Mouse (Mus musculus) lung, embryonic 16.5 days (tissue): Measurements from ENCODE around the gene Rbbp6. TPM values are rescaled to one million over a fixed set of nuclear protein-coding genes. Genes with fewer than 3 reads are reported as not detected.
A peak's percentile ranks its signal among the peaks of the same experiment; 100 is the strongest.

Source experiments
- ATAC-seq: fragments of 200-750 bp; cut with Nextera tagmentation; 2 replicates; pipeline ENCODE4 v1.8.0; 2017; ENCODE audit warnings: low read depth, mild to moderate bottlenecking, moderate library complexity
- H3K27ac ChIP-seq: fragments of 300-500 bp; sonication (generic); 2 replicates; pipeline ENCODE4 v1.5.1; 2014; ENCODE audit warnings: mild to moderate bottlenecking, control low read depth, low read length
- H3K27me3 ChIP-seq: fragments of 300-500 bp; sonication (generic); 2 replicates; pipeline ENCODE4 v1.6.1; 2014; ENCODE audit warnings: low read depth, low read length, mixed read lengths; ENCODE audit not compliant: control insufficient read depth, insufficient read depth
- H3K36me3 ChIP-seq: fragments of 300-500 bp; sonication (generic); 2 replicates; pipeline ENCODE4 v1.6.1; 2014; ENCODE audit warnings: low read length; ENCODE audit not compliant: control insufficient read depth, insufficient read depth
- H3K4me1 ChIP-seq: fragments of 300-500 bp; sonication (generic); replicated peaks from 2 replicates; pipeline ENCODE4 v1.6.1; 2014; ENCODE audit warnings: low read length, mixed read lengths; ENCODE audit not compliant: control insufficient read depth, insufficient read depth
- H3K4me2 ChIP-seq: fragments of 300-500 bp; sonication (generic); 2 replicates; pipeline ENCODE4 v1.6.1; 2014; ENCODE audit warnings: low read depth, low read length, control low read depth
- H3K4me3 ChIP-seq: fragments of 300-500 bp; sonication (generic); 2 replicates; pipeline ENCODE4 v1.5.1; 2014; ENCODE audit warnings: mild to moderate bottlenecking, low read length, control low read depth
- H3K9ac ChIP-seq: fragments of 300-500 bp; sonication (generic); 2 replicates; pipeline ENCODE4 v1.6.1; 2014; ENCODE audit warnings: low read length, control low read depth
- H3K9me3 ChIP-seq: fragments of 300-500 bp; sonication (generic); 2 replicates; pipeline ENCODE4 v1.6.1; 2016; ENCODE audit warnings: low read length; ENCODE audit not compliant: control insufficient read depth
- WGBS: fragments of 180-500 bp; shearing (Covaris S2); extraction: QIAGEN DNeasy Blood & Tissue Kit; methylation state at CpG from one replicate; pipeline ENCODE4 v1.1.7; 2014; 5-methylcytosine and 5-hydroxymethylcytosine counted together
- polyA plus RNA-seq: library from polyadenylated mRNA; unstranded; fragments of >200 nt; fragmentation: Nextera tagmentation; extraction: Ambion mirVana; gene quantifications from 2 replicates; pipeline ENCODE4 v1.2.1, GENCODE M21; 2015

Rbbp6 gene
- polyA plus RNA-seq, 1 experiment from 2014 or later = 23.8 TPM

- ATAC-seq = peak; percentile 99
These were observed 3.9 kb downstream of the Rbbp6 start for GRCm38 (mm10) chr7:122969231-122970032.

GRCm38 (mm10) chr7:122970119-122970781 lies 4.8 kb downstream of the Rbbp6 start:
- Histone ChIP-seq H3K4me1 (peaks cover 15% of the 10 kb centered on the region), H3K4me3 (peak overlapping the region; percentile 99), H3K27me3 (no peaks in the 10 kb centered on the region), H3K9ac (peak overlapping the region; percentile 100), H3K4me2 (peak overlapping the region; percentile 89), H3K36me3 (no peaks in the 10 kb centered on the region), H3K9me3 (no peaks in the 10 kb centered on the region), H3K27ac (peak overlapping the region; percentile 87)
- under 1% methylated on average over 31 of the region's 69 CpGs for WGBS
- ATAC-seq = peak; percentile 73

More at GRCm38 (mm10) chr7:122969231-122970032, 3.9 kb downstream of the Rbbp6 start:
- WGBS = under 1% methylated on average over 62 of the region's 62 CpGs
- Histone ChIP-seq H3K9me3 (no peaks in the 10 kb centered on the region), H3K36me3 (no peaks in the 10 kb centered on the region), H3K4me2 (peak overlapping the region; percentile 61), H3K4me1 (peaks cover 15% of the 10 kb centered on the region), H3K9ac (peak overlapping the region; percentile 100), H3K27ac (peak overlapping the region; percentile 87), H3K4me3 (peak overlapping the region; percentile 99), H3K27me3 (no peaks in the 10 kb centered on the region)

DNA sequence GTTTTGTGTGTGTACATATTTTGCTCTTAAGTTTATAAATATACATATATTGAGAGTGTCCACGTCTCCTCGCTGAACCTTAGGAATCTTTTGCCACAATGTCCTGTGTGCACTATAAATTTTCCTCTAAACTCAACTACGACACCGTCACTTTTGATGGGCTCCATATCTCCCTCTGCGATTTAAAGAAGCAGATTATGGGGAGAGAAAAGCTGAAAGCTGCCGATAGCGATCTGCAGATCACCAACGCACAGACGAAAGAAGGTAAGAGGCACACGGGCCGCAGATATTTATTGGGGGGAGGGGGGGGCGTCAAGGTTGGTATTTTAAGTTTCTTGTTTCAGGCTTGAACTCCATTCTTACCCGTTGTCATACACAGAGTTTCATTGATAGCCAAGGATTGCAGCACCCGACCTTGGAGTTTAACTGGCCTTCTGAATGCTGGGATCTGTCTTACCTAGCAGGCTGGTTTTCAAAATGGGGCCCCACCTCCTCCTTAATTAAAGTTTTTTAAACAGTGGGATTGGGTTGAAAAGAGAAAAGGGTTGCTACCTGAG lies 5.5 kb downstream of the Rbbp6 start:
- H3K27ac ChIP-seq = no peak overlapping the region
- peak overlapping the region; percentile 100 for H3K9ac ChIP-seq
- H3K36me3 ChIP-seq = no peaks in the 10 kb centered on the region
- peak overlapping the region; percentile 89 for H3K4me2 ChIP-seq
- no peak for ATAC-seq
- H3K4me3 ChIP-seq = peak overlapping the region; percentile 99
- 0% methylated on average over 14 of the region's 14 CpGs for WGBS
- peaks cover 15% of the 10 kb centered on the region for H3K4me1 ChIP-seq
- H3K27me3 ChIP-seq = no peaks in the 10 kb centered on the region
- no peaks in the 10 kb centered on the region for H3K9me3 ChIP-seq

GRCm38 (mm10) chr7:122972006-122972689 lies 6.7 kb downstream of the Rbbp6 start:
- Histone ChIP-seq H3K4me1 (peaks cover 15% of the 10 kb centered on the region), H3K27ac (no peak overlapping the region), H3K4me3 (peak overlapping the region; percentile 99), H3K36me3 (peaks cover 2% of the 10 kb centered on the region; the same call in 1 of the 2 replicates), H3K27me3 (no peaks in the 10 kb centered on the region), H3K4me2 (peak overlapping the region; percentile 89), H3K9ac (no peak overlapping the region), H3K9me3 (no peaks in the 10 kb centered on the region)
- WGBS = 68% methylated on average over 4 of the region's 4 CpGs
- ATAC-seq = no peak

GRCm38 (mm10) chr7:122979514-122979913 lies 14.0 kb downstream of the Rbbp6 start:
- H3K27me3 ChIP-seq = no peaks in the 10 kb centered on the region
- H3K9me3 ChIP-seq = no peaks in the 10 kb centered on the region
- no peak for ATAC-seq
- no peak overlapping the region for H3K4me3 ChIP-seq
- H3K27ac ChIP-seq = no peak overlapping the region
- H3K4me2 ChIP-seq = no peak overlapping the region
- no peak overlapping the region for H3K9ac ChIP-seq
- H3K36me3 ChIP-seq = peaks cover 13% of the 10 kb centered on the region
- WGBS = 73% methylated on average over 1 of the region's 1 CpGs
- no peaks in the 10 kb centered on the region for H3K4me1 ChIP-seq

DNA sequence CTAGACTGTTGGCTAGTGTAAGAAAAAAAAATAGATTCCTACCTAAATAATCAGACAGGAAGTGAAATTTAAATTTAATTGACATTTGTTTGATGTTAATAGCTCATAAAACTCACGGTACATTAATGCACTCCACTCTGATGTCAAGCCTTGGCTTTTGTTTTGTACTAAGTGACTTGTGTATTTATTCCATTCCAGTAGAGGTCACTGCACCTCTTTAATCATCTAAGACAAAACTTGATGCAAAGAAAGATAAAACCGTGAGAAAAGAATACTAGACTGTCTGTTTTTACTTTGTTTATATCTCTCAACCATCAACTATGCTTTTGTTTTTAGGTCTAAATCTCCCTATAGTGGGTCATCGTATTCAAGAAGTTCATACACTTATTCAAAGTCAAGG lies 32.7 kb downstream of the Rbbp6 start:
- Histone ChIP-seq H3K9me3 (no peaks in the 10 kb centered on the region), H3K4me2 (no peak overlapping the region), H3K4me3 (no peak overlapping the region), H3K36me3 (peaks cover 62% of the 10 kb centered on the region), H3K9ac (no peak overlapping the region), H3K27me3 (no peaks in the 10 kb centered on the region), H3K4me1 (no peaks in the 10 kb centered on the region), H3K27ac (no peak overlapping the region)
- ATAC-seq = no peak
- 54% methylated on average over 3 of the region's 3 CpGs for WGBS

DNA sequence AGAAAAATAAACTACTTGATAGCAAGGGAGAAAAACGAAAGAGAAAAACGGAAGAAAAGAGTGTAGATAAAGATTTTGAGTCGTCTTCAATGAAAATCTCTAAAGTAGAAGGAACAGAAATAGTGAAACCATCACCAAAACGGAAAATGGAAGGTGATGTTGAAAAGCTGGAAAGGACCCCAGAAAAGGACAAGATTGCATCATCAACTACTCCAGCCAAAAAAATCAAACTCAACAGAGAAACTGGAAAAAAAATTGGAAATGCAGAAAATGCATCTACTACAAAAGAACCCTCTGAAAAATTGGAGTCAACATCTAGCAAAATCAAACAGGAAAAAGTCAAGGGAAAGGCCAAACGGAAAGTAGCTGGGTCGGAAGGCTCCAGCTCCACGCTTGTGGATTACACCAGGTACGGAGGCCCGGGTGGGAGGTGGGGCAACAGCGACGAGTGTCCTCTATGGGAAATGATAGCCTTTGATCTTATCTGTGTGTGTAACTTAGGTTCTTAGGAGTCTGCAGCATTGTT lies 34.4 kb downstream of the Rbbp6 start:
- H3K9ac ChIP-seq = no peak overlapping the region
- H3K27me3 ChIP-seq = no peaks in the 10 kb centered on the region
- H3K4me1 ChIP-seq = no peaks in the 10 kb centered on the region
- ATAC-seq = no peak
- H3K4me2 ChIP-seq = no peak overlapping the region
- WGBS = 65% methylated on average over 11 of the region's 11 CpGs
- H3K36me3 ChIP-seq = peaks cover 63% of the 10 kb centered on the region
- H3K27ac ChIP-seq = 0 out of 2 replicates have a peak overlapping the region, but pooled peaks have one; percentile 37
- H3K9me3 ChIP-seq = no peaks in the 10 kb centered on the region
- no peak overlapping the region for H3K4me3 ChIP-seq

DNA sequence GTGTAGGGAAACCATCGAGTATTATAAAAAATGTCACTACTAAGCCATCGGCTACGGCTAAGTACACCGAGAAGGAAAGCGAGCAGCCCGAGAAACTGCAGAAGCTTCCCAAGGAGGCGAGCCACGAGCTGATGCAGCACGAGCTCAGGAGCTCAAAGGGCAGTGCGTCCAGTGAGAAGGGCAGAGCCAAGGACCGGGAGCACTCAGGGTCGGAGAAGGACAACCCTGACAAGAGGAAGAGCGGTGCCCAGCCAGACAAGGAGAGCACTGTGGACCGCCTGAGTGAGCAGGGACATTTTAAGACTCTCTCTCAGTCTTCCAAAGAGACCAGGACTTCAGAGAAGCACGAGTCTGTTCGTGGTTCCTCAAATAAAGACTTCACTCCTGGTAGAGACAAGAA lies 35.3 kb downstream of the Rbbp6 start:
- 88% methylated on average over 16 of the region's 16 CpGs for WGBS
- H3K4me2 ChIP-seq = no peak overlapping the region
- no peak for ATAC-seq
- no peak overlapping the region for H3K27ac ChIP-seq
- H3K9ac ChIP-seq = no peak overlapping the region
- H3K9me3 ChIP-seq = no peaks in the 10 kb centered on the region
- H3K4me3 ChIP-seq = no peak overlapping the region
- no peaks in the 10 kb centered on the region for H3K27me3 ChIP-seq
- H3K4me1 ChIP-seq = no peaks in the 10 kb centered on the region
- peaks cover 60% of the 10 kb centered on the region for H3K36me3 ChIP-seq
